In the genomic region with DNA sequence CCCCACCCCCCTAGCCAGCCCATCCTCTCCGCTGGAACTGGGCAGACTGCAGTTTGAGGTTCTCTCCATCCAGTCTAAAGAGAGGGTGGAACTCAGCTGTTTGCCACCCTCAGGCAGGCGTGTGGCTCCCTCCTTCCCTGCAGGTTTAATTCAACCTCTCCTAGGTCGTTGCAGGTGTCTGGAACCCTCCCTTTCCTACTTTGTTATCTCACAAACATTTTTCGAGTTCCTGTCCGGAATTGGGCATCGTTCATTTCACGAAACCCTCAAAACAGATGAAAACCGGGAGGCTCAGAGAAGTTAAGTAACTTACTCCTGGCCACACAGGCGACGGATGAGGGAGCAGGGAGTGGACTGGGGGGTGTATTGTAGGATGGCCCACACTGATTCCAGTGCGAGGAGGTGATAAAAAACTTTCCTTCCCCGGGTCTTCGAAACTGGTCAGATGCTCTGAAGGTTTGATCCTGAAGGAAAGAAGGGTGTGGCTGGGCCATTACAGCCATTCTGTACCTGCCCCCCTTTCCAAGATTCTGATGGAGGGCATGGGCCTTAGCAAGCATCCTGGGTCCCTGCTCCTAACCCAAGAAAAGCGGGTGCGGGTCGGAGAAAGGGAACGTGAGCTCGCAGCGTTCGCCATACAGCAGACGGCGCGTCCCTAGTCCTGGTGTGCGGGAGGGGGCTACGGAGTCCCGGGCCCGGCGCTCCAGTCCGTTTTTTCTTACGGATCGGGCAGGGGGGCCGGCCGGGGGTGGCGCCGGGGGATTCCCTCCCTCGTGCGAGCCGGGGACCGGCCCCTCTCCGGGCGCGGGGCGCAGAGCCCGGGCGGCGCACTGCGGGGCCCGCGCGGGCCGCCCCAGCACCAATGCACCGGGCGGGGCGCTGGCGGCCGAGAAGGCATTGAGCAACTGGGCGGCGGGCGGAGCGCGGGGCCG, we compare ENCODE assay signal across 8 mouse cellular contexts. TPM values are rescaled to one million over a fixed set of nuclear protein-coding genes. Genes with fewer than 3 reads are reported as not detected.
DNase-seq lines count a peak whose midpoint lies in the region; ATAC-seq lines count a peak whose summit lies in the region.

A gene (plus strand): TSS at position 760 of the 932 bp plus-strand sequence.

- no peaks in the 10 kb centered on the region for H3K9me3 ChIP-seq in embryonic facial prominence, embryonic 11.5 days (replicated peaks; ENCODE audit: control insufficient read depth, low read length)
- H3K9me3 ChIP-seq in hindbrain, embryonic 11.5 days (ENCODE audit: control insufficient read depth, low read length), result no peaks in the 10 kb centered on the region
- H3K9me3 ChIP-seq in lung, embryonic 15.5 days, result no peaks in the 10 kb centered on the region

- H3K4me2 ChIP-seq in embryonic facial prominence, embryonic 11.5 days (ENCODE audit: low read depth, low read length), result peak within 1 kb of the TSS; percentile 73
- peak within 1 kb of the TSS; percentile 54 for H3K4me2 ChIP-seq in hindbrain, embryonic 11.5 days (replicated peaks; ENCODE audit: low read depth, low read length)
- H3K4me2 ChIP-seq in lung, embryonic 15.5 days, result peak within 1 kb of the TSS; percentile 82

- H3K27ac ChIP-seq in embryonic facial prominence, embryonic 11.5 days (replicated peaks; ENCODE audit: low read depth, low read length), result no peak within 1 kb of the TSS; the same call in 1 of the 2 replicates
- no peak within 1 kb of the TSS for H3K27ac ChIP-seq in hindbrain, embryonic 11.5 days (ENCODE audit: low read depth, low read length)
- H3K27ac ChIP-seq in lung, embryonic 15.5 days, result no peak within 1 kb of the TSS

- DNase-seq in left cerebral cortex, postnatal 25 days (ENCODE audit: low spot score in 2 of 2), result no peak
- no peak for DNase-seq in left cerebral cortex, postnatal 14 days (ENCODE audit: low spot score in 2 of 2)
- peak; percentile 56 for DNase-seq in embryonic facial prominence, embryonic 11.5 days (ENCODE audit: low spot score)
- DNase-seq in hindbrain, embryonic 11.5 days (ENCODE audit: low spot score), result peak; percentile 51
- DNase-seq in urinary bladder, postnatal 25 days (ENCODE audit: low spot score), result peak; percentile 11
- no peak for DNase-seq in cerebellum, postnatal 25 days
- DNase-seq in natural killer cell, adult 2 months (ENCODE audit: low spot score in 2 of 2), result no peak

- peaks cover 64% of the 10 kb centered on the region for H3K27me3 ChIP-seq in embryonic facial prominence, embryonic 11.5 days (ENCODE audit: control insufficient read depth, insufficient read depth, low read length)
- peaks cover 78% of the 10 kb centered on the region for H3K27me3 ChIP-seq in hindbrain, embryonic 11.5 days (ENCODE audit: control insufficient read depth, insufficient read depth, low read length)
- peaks cover 79% of the 10 kb centered on the region for H3K27me3 ChIP-seq in lung, embryonic 15.5 days

- ATAC-seq in embryonic facial prominence, embryonic 11.5 days (replicated peaks; ENCODE audit: insufficient number of reproducible peaks, low FRiP score, low TSS enrichment, low read depth), result 0 out of 2 replicates have a peak, but pooled peaks have one; percentile 15
- no peak for ATAC-seq in hindbrain, embryonic 11.5 days (ENCODE audit: low FRiP score)
- peak; percentile 36 for ATAC-seq in lung, embryonic 15.5 days (ENCODE audit: borderline replicate concordance, extremely low read depth, low FRiP score, low TSS enrichment)

- peak within 1 kb of the TSS; percentile 50 for H3K9ac ChIP-seq in embryonic facial prominence, embryonic 11.5 days (replicated peaks; ENCODE audit: low read length)
- 0 out of 2 replicates have a peak within 1 kb of the TSS, but pooled peaks have one; percentile 2 for H3K9ac ChIP-seq in hindbrain, embryonic 11.5 days (ENCODE audit: low read depth, low read length)
- H3K9ac ChIP-seq in lung, embryonic 15.5 days, result peak within 1 kb of the TSS; percentile 38

- no peaks in the 10 kb centered on the region for H3K36me3 ChIP-seq in embryonic facial prominence, embryonic 11.5 days (replicated peaks; ENCODE audit: control insufficient read depth, insufficient read depth, low read depth, low read length)
- no peaks in the 10 kb centered on the region for H3K36me3 ChIP-seq in hindbrain, embryonic 11.5 days (ENCODE audit: control insufficient read depth, insufficient read depth, low read length)
- H3K36me3 ChIP-seq in lung, embryonic 15.5 days, result no peaks in the 10 kb centered on the region

- peak within 1 kb of the TSS; percentile 49 for H3K4me3 ChIP-seq in embryonic facial prominence, embryonic 11.5 days (ENCODE audit: low read depth, low read length)
- H3K4me3 ChIP-seq in hindbrain, embryonic 11.5 days (ENCODE audit: low read depth, low read length), result peak within 1 kb of the TSS; percentile 31
- peak within 1 kb of the TSS; percentile 49 for H3K4me3 ChIP-seq in lung, embryonic 15.5 days

- peaks cover 29% of the 10 kb centered on the region for H3K4me1 ChIP-seq in embryonic facial prominence, embryonic 11.5 days (ENCODE audit: control insufficient read depth, insufficient read depth, low read length)
- H3K4me1 ChIP-seq in hindbrain, embryonic 11.5 days (replicated peaks; ENCODE audit: control insufficient read depth, insufficient read depth, low read length), result peaks cover 6% of the 10 kb centered on the region
- H3K4me1 ChIP-seq in lung, embryonic 15.5 days, result peaks cover 51% of the 10 kb centered on the region

- intact Hi-C loops in left cerebral cortex, postnatal 25 days (cut with DNase I), result loop anchor here (2.0 kb wide), 1 partner anchor 35 kb away; no protein-coding TSS in a partner anchor
- intact Hi-C loops in left cerebral cortex, postnatal 14 days (cut with DNase I), result no loop called here

- 2% methylated on average over 55 of the region's 62 CpGs for whole genome bisulfite sequencing in embryonic facial prominence, embryonic 11.5 days
- 1% methylated on average over 55 of the region's 62 CpGs for WGBS in hindbrain, embryonic 11.5 days
- 1% methylated on average over 60 of the region's 62 CpGs for WGBS in lung, embryonic 15.5 days

RNA-seq across cellular contexts. Expression of the gene that starts here (rescaled TPM):
- total RNA-seq in left cerebral cortex, postnatal 25 days (2021), result 10 to 100 TPM; 12.7 to 13.2 TPM
- 1 to 10 TPM; 4.4 to 4.8 TPM for total RNA-seq in left cerebral cortex, postnatal 14 days (2021)
- 8.0 and 11.0 TPM in 2 replicates for polyA plus RNA-seq in embryonic facial prominence, embryonic 11.5 days (2014; fragmentation: Nextera tagmentation; extraction: Ambion mirVana)
- 8.5 and 16.5 TPM in 2 replicates for polyA plus RNA-seq in hindbrain, embryonic 11.5 days (2014; fragmentation: Nextera tagmentation; extraction: Ambion mirVana)
- 7.4 and 9.5 TPM in 2 replicates for polyA plus RNA-seq in lung, embryonic 15.5 days (2015; fragmentation: Nextera tagmentation; extraction: Ambion mirVana)

Comparison
In these comparisons a context has a peak if more than half of its experiments do, and no peak if none do; other contexts are left out.
1. DNase-seq: peak in embryonic facial prominence, embryonic 11.5 days (single experiment), hindbrain, embryonic 11.5 days (single experiment) and urinary bladder, postnatal 25 days (single experiment); none in left cerebral cortex, postnatal 25 days (0 of 2), left cerebral cortex, postnatal 14 days (0 of 2), cerebellum, postnatal 25 days (0 of 2) and natural killer cell, adult 2 months (0 of 2).
2. Peak in every context shown above with its lines, with median percentiles within 50 percentile points of each other: H3K4me2 ChIP-seq, H3K4me3 ChIP-seq and H3K9ac ChIP-seq.